Mouse (Mus musculus): ENCODE measurements around the gene Jazf1.

DNA sequence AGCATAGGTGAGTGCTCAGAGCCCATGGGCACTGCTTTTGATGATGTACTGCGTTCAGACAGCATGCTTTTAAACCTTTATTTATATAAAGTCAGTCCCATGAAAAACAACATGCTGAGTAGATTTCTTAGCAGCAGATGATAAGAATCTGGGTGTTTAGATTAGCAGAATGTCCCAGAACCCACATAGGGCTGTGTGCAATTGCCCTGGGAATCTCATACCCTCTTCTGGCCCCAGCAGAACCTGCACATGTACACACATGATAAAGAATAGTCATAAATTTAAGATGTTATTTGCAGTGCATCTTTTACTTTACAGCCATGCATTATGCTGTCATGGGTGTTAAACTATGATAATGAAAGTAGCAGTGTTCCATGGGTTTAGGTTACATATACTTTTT is 297.6 kb downstream of the Jazf1 start:
- TF ChIP-seq CTCF (IDR thresholded peaks at IDR 0.05; ENCODE audit: extremely low read depth, insufficient read length, insufficient replicate concordance, low read depth, low read length) (no peak), POLR2A (IDR thresholded peaks at IDR 0.05; ENCODE audit: low read depth, low read length) (no peak)
